Mouse (Mus musculus) intestine, embryonic 16.5 days (tissue): ENCODE measurements around the gene Pno1. TPM values are rescaled to one million over a fixed set of nuclear protein-coding genes. Genes with fewer than 3 reads are reported as not detected.

Experiments
- ATAC-seq: fragments of 200-750 bp; cut with Nextera tagmentation; 2 replicates; pipeline ENCODE4 v1.8.0; 2017; ENCODE audit warnings: moderate TSS enrichment, moderate library complexity
- H3K27ac ChIP-seq: fragments of 300-500 bp; sonication (generic); 2 replicates; pipeline ENCODE4 v1.5.1; 2014; ENCODE audit warnings: mild to moderate bottlenecking, low read length
- H3K27me3 ChIP-seq: fragments of 300-500 bp; sonication (generic); replicated peaks from 2 replicates; pipeline ENCODE4 v1.6.1; 2014; ENCODE audit warnings: low read length, control low read depth, mixed read lengths; ENCODE audit not compliant: control insufficient read depth, insufficient read depth
- H3K36me3 ChIP-seq: fragments of 300-500 bp; sonication (generic); 2 replicates; pipeline ENCODE4 v1.6.1; 2014; ENCODE audit warnings: low read length, control low read depth; ENCODE audit not compliant: control insufficient read depth, insufficient read depth
- H3K4me1 ChIP-seq: fragments of 300-500 bp; sonication (generic); 2 replicates; pipeline ENCODE4 v1.6.1; 2014; ENCODE audit warnings: low read length, control low read depth, mixed read lengths; ENCODE audit not compliant: control insufficient read depth, insufficient read depth
- H3K4me2 ChIP-seq: fragments of 300-500 bp; sonication (generic); 2 replicates; pipeline ENCODE4 v1.6.1; 2014; ENCODE audit warnings: low read depth, low read length, control low read depth
- H3K4me3 ChIP-seq: fragments of 300-500 bp; sonication (generic); 2 replicates; pipeline ENCODE4 v1.5.1; 2014; ENCODE audit warnings: mild to moderate bottlenecking, low read length
- H3K9ac ChIP-seq: fragments of 300-500 bp; sonication (generic); 2 replicates; pipeline ENCODE4 v1.6.1; 2014; ENCODE audit warnings: low read depth, low read length
- H3K9me3 ChIP-seq: fragments of 300-500 bp; sonication (generic); 2 replicates; pipeline ENCODE4 v1.6.1; 2016; ENCODE audit warnings: low read length, control low read depth; ENCODE audit not compliant: control insufficient read depth
- WGBS: fragments of 180-500 bp; shearing (Covaris S2); extraction: QIAGEN DNeasy Blood & Tissue Kit; methylation state at CpG from one replicate; pipeline ENCODE4 v1.1.7; 2014; 5-methylcytosine and 5-hydroxymethylcytosine counted together
- polyA plus RNA-seq: library from polyadenylated mRNA; unstranded; fragments of >200 nt; fragmentation: Nextera tagmentation; extraction: Ambion mirVana; gene quantifications from 2 replicates; pipeline ENCODE4 v1.2.1, GENCODE M21; 2015

Pno1 gene
- polyA plus RNA-seq, 1 experiment from 2014 or later = 76.8 TPM

- no peaks in the 10 kb centered on the region for H3K9me3 ChIP-seq
- H3K9ac ChIP-seq = no peak overlapping the region
- no peak overlapping the region for H3K27ac ChIP-seq
- WGBS = 87% methylated on average over 3 of the region's 3 CpGs
- H3K4me1 ChIP-seq = no peaks in the 10 kb centered on the region
- H3K27me3 ChIP-seq = no peaks in the 10 kb centered on the region
- no peak overlapping the region for H3K4me3 ChIP-seq
- no peak for ATAC-seq
- H3K4me2 ChIP-seq = no peak overlapping the region
- H3K36me3 ChIP-seq = no peaks in the 10 kb centered on the region; the same call in 1 of the 2 replicates
Observed at GRCm38 (mm10) chr11:17187649-17188048, 23.7 kb downstream of the Pno1 start.

GRCm38 (mm10) chr11:17183165-17183564, 28.2 kb downstream of the Pno1 start:
- WGBS = 90% methylated on average over 2 of the region's 2 CpGs
- ATAC-seq = no peak
- H3K27me3 ChIP-seq = no peaks in the 10 kb centered on the region

GRCm38 (mm10) chr11:17181807-17182206, 29.6 kb downstream of the Pno1 start, which contains the start of gene Wdr92:
Gene Wdr92 (plus strand): TSS chr11:17182107.
- H3K27me3 ChIP-seq = no peaks in the 10 kb centered on the region
- no peak within 1 kb of the TSS for H3K4me2 ChIP-seq
- no peaks in the 10 kb centered on the region; the same call in 1 of the 2 replicates for H3K36me3 ChIP-seq
- no peaks in the 10 kb centered on the region for H3K9me3 ChIP-seq
- H3K4me1 ChIP-seq = no peaks in the 10 kb centered on the region
- ATAC-seq = no peak
- no peak within 1 kb of the TSS for H3K4me3 ChIP-seq
- H3K9ac ChIP-seq = no peak within 1 kb of the TSS
- 68% methylated on average over 3 of the region's 3 CpGs for WGBS
- no peak within 1 kb of the TSS for H3K27ac ChIP-seq

More at GRCm38 (mm10) chr11:17183165-17183564, 28.2 kb downstream of the Pno1 start:
- Histone ChIP-seq H3K27ac (no peak overlapping the region), H3K36me3 (no peaks in the 10 kb centered on the region; the same call in 1 of the 2 replicates), H3K4me3 (no peak overlapping the region), H3K4me1 (no peaks in the 10 kb centered on the region), H3K9me3 (no peaks in the 10 kb centered on the region), H3K4me2 (no peak overlapping the region), H3K9ac (no peak overlapping the region)

- no peak overlapping the region for H3K27ac ChIP-seq
- no peaks in the 10 kb centered on the region for H3K4me1 ChIP-seq
- H3K9me3 ChIP-seq = no peaks in the 10 kb centered on the region
- no peaks in the 10 kb centered on the region; the same call in 1 of the 2 replicates for H3K36me3 ChIP-seq
- H3K4me2 ChIP-seq = no peak overlapping the region
- H3K27me3 ChIP-seq = no peaks in the 10 kb centered on the region
- no peak overlapping the region for H3K9ac ChIP-seq
- 83% methylated on average over 3 of the region's 3 CpGs for WGBS
- H3K4me3 ChIP-seq = no peak overlapping the region
- no peak for ATAC-seq
Observed at GRCm38 (mm10) chr11:17180753-17181152, 30.6 kb downstream of the Pno1 start.

- 94% methylated on average over 1 of the region's 1 CpGs for WGBS
- no peak overlapping the region for H3K4me2 ChIP-seq
- H3K27me3 ChIP-seq = no peaks in the 10 kb centered on the region
- 0 out of 2 replicates have a peak, but pooled peaks have one; percentile 28 for ATAC-seq
- H3K36me3 ChIP-seq = 0 out of 2 replicates have a peak, but pooled peaks cover 4% of the 10 kb centered on the region
- H3K9ac ChIP-seq = no peak overlapping the region
- H3K4me3 ChIP-seq = no peak overlapping the region
- H3K27ac ChIP-seq = no peak overlapping the region
- no peaks in the 10 kb centered on the region for H3K4me1 ChIP-seq
- H3K9me3 ChIP-seq = no peaks in the 10 kb centered on the region
Observed at GRCm38 (mm10) chr11:17176638-17177037, 34.7 kb downstream of the Pno1 start.

GRCm38 (mm10) chr11:17172300-17172699, 39.1 kb downstream of the Pno1 start:
- Histone ChIP-seq H3K4me1 (peaks cover 14% of the 10 kb centered on the region), H3K27me3 (no peaks in the 10 kb centered on the region), H3K9ac (no peak overlapping the region), H3K36me3 (0 out of 2 replicates have a peak, but pooled peaks cover 4% of the 10 kb centered on the region), H3K4me2 (no peak overlapping the region), H3K4me3 (no peak overlapping the region), H3K27ac (no peak overlapping the region), H3K9me3 (no peaks in the 10 kb centered on the region)
- WGBS = 94% methylated on average over 4 of the region's 4 CpGs
- no peak for ATAC-seq

GRCm38 (mm10) chr11:17170938-17171729, 40.2 kb downstream of the Pno1 start:
- Histone ChIP-seq H3K9me3 (no peaks in the 10 kb centered on the region), H3K4me1 (peaks cover 14% of the 10 kb centered on the region), H3K27me3 (no peaks in the 10 kb centered on the region), H3K27ac (no peak overlapping the region), H3K9ac (no peak overlapping the region), H3K36me3 (0 out of 2 replicates have a peak, but pooled peaks cover 4% of the 10 kb centered on the region), H3K4me2 (no peak overlapping the region), H3K4me3 (no peak overlapping the region)
- no peak for ATAC-seq
- WGBS = 85% methylated on average over 1 of the region's 1 CpGs

GRCm38 (mm10) chr11:17169262-17169661, 42.1 kb downstream of the Pno1 start:
- no peak for ATAC-seq
- H3K4me2 ChIP-seq = no peak overlapping the region
- H3K4me3 ChIP-seq = no peak overlapping the region
- 48% methylated on average over 2 of the region's 2 CpGs for WGBS
- H3K9ac ChIP-seq = no peak overlapping the region
- no peaks in the 10 kb centered on the region for H3K27me3 ChIP-seq
- peaks cover 24% of the 10 kb centered on the region for H3K4me1 ChIP-seq
- H3K27ac ChIP-seq = no peak overlapping the region
- no peaks in the 10 kb centered on the region for H3K9me3 ChIP-seq
- 0 out of 2 replicates have a peak, but pooled peaks cover 4% of the 10 kb centered on the region for H3K36me3 ChIP-seq

- Histone ChIP-seq H3K27ac (no peak overlapping the region), H3K4me1 (peaks cover 39% of the 10 kb centered on the region), H3K27me3 (no peaks in the 10 kb centered on the region), H3K4me2 (no peak overlapping the region), H3K4me3 (no peak overlapping the region), H3K9me3 (no peaks in the 10 kb centered on the region), H3K36me3 (no peaks in the 10 kb centered on the region), H3K9ac (no peak overlapping the region)
- WGBS = 88% methylated on average over 7 of the region's 7 CpGs
- ATAC-seq = no peak
Observed at GRCm38 (mm10) chr11:17166627-17167026, 44.7 kb downstream of the Pno1 start.
